Mouse (Mus musculus) right cerebral cortex, postnatal 36 days (tissue): ENCODE results near the gene Vill.

Experiments
- DNase-seq, 2 experiments: peaks; one replicate each; pipeline ENCODE4 v3.0.0; 2022; ENCODE audit warnings: low spot score in 2 of 2, mixed read lengths in 1 of 2

Gene Vill

GRCm38 (mm10) chr9:119052154-119052944 is at the start of gene Vill:
Gene Vill, plus strand, starts transcription at chr9:119052778.
- DNase-seq: no peak

GRCm38 (mm10) chr9:119003990-119004702 is 48.4 kb upstream of the Vill start:
- DNase-seq: peak; percentile 61 to 83

GRCm38 (mm10) chr9:119004703-119005076 is 47.9 kb upstream of the Vill start:
- DNase-seq: no peak

GRCm38 (mm10) chr9:119005303-119006029 is 47.1 kb upstream of the Vill start:
- peak in 1 of 2 experiments; percentile 33 for DNase-seq

- no peak for DNase-seq
Observed at GRCm38 (mm10) chr9:119007266-119007665, 45.3 kb upstream of the Vill start.

- DNase-seq: no peak
Observed at GRCm38 (mm10) chr9:119008871-119009270, 43.7 kb upstream of the Vill start.

GRCm38 (mm10) chr9:119010156-119010710 is 42.3 kb upstream of the Vill start:
- no peak for DNase-seq

- no peak for DNase-seq
Observed at GRCm38 (mm10) chr9:119016785-119017507, 35.6 kb upstream of the Vill start.

DNA sequence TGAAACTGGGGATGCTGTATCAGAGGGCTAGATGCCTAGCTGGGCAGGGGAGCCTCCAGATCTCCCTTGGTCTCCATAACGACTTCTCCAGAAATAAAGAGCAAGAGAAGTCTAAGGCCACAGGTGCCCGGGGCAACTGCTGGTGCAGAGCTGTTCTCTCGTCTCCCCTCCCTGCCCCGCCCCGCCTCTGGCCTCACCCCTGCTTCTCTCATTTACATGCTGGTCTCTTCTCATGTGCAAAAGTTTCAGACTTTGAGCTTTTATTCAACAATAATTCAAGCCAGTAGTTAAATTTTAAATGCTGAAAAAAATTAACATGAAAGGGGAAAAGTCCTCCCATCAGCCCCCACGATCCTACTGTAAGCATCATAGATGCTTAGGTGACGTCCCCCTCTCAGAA is 30.8 kb upstream of the Vill start:
- no peak for DNase-seq

DNA sequence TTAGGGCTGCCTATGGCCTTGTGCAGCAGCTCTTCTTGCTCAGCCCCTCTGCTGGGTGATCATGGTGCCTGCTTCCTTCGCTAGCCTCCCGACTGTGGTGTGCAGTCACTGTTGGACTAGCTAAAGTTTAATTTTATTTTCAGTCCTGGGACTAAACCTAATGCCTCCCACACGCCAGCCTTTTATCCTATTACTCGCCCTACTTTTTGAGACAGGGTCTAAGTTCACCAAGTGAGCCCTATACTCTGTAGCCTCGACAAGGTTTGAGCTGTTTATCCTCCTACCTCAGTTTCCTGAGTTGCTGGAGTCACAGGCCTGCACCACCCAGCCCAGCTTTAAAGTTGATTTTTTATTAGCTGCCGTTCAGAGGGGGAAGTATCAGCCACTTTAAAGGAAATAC is 27.3 kb upstream of the Vill start:
- no peak for DNase-seq

- DNase-seq: no peak
Observed at GRCm38 (mm10) chr9:119025832-119026331, 26.7 kb upstream of the Vill start.

DNA sequence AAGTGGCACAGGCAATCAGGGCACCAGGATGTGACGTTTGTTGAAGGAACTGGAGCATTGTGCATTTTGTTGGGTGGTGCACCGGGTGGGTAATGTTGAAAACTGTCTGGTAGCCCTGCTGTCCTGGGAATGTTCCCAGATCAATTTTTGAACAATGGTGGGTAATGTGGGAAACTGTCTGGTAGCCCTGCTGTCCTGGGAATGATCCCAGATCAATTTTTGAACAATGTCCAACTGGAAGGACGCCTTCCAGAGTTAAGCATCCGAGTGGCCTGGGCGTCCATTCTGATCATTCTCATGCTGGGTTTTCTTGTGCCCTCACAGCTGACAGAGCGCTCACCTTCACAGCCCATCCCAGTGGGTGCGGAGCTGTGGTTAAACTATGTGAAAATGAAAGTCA is 25.2 kb upstream of the Vill start:
- DNase-seq: no peak

DNA sequence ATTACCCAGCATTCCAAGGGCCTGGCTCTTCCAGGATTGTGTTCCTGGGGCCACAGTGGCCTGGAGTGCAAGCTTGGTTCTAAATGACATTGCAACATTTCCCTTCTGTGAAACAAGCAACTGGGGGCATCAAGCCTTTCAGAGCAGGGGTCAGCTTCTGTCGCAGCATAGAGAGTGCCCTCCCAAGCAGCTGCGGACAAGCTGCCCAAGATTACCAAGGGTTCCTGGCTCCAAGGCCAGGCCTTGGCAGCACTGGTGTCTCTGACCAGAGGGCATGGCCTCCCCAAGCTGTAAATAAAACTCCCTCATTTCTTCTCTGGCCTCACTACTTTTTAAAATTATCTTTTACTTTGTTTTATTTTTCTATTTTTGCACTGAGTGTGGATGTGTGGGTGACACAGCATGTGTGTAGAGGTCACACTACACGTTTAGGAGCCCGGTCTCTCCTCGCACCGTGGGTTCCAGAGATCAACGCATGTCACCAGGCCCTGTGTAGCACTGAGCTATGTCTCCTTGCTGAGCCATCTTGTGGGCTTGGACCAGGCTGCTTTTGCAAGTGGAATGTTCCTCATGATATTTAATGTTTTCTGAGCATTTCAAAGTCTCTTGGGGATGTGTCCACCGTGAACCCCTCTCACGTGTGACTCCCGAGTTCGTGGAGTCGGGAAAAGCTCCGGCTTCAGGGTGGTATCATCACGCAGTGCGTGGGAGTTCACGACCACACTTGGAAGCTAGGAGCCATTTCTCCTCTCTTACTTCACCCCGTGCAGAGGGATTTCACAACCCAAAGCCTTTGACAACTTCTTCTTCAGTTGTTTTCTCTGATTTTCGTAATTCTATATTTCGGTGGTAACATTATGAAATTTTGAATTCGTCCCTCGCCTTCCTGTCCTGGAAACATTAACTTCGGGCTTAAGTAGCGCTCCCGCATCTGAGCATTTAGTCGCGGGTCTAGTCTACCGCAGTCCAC is 24.1 kb upstream of the Vill start:
- no peak for DNase-seq

DNA sequence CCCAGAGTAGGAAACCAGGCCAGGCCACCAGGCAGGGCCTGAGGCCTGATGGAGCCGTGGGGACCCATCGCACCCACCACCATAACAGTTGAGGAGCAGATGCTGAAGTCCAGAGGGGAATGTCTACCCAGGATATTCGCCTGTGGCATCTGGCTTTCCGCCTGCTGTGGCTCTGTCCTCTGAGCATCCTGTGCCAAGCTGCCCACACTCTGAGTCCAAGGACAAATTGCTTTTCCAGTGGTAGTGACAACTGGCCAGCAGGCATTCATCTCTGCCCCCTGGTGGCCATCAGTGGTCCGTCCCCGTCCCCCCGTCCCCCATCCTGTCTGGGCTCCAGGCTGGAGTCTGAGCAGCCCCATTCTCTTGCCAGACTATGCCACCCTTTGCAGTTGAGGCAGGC is 23.0 kb upstream of the Vill start:
- no peak for DNase-seq

- no peak for DNase-seq
Observed at GRCm38 (mm10) chr9:119031038-119031437, 21.5 kb upstream of the Vill start.

GRCm38 (mm10) chr9:119031772-119032171 is 20.8 kb upstream of the Vill start:
- no peak for DNase-seq

DNA sequence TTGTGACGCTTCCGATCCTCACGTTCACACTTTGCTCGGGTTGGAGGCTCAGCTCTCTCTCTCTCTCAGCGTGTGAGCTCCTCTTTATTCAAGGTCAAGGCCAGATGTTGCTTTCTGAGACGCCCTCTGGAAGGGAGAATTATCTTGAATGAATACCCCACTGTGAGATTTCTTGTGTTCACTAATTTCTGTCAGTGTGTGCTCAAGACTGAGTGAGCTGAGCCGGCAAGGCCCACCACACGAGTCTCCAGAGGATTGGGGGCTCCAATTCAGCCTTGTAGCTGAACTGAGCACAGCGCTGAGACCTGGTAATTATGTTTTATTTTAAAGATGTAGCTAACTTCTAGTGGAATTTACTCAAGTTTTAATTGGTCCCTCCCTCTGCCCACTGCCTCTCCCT is 20.0 kb upstream of the Vill start:
- no peak for DNase-seq

- peak; percentile 38 to 49 for DNase-seq
Observed at GRCm38 (mm10) chr9:119033111-119033921, 19.3 kb upstream of the Vill start.

DNA sequence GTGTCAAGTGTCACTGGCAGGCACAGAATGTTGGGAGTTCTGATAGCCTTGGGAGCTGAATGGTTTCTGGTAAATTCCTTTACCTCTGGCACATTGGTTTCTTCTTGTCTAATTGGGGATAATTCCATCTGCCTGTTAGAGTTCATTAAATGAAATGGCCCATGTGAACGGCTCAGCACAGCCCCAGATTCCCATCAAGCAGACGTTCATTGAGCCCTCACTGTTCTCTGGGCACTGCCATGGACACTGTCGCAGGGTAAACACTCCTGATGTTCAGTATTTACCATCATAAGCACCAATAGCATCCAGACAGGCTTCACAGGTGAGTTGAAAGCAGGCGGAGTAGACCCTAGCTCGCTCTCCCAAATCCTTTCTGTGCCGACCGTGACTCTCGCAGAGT is 18.5 kb upstream of the Vill start:
- no peak for DNase-seq
